Mouse (Mus musculus) hindbrain, embryonic 16.5 days (tissue): ENCODE data around the gene Slc6a18. TPM values are rescaled to one million over a fixed set of nuclear protein-coding genes. Genes with fewer than 3 reads are reported as not detected.

Experiments
- ATAC-seq: fragments of 200-750 bp; cut with Nextera tagmentation; 2 replicates; pipeline ENCODE4 v1.8.0; 2017; ENCODE audit warnings: moderate TSS enrichment, moderate library complexity
- H3K27ac ChIP-seq: fragments of 300-500 bp; sonication (generic); 2 replicates; pipeline ENCODE4 v1.5.1; 2014; ENCODE audit warnings: low read depth, mild to moderate bottlenecking, control low read depth, low read length, moderate library complexity
- H3K27me3 ChIP-seq: fragments of 300-500 bp; sonication (generic); replicated peaks from 2 replicates; pipeline ENCODE4 v1.6.1; 2014; ENCODE audit warnings: low read length; ENCODE audit not compliant: control insufficient read depth, insufficient read depth
- H3K36me3 ChIP-seq: fragments of 300-500 bp; sonication (generic); 2 replicates; pipeline ENCODE4 v1.6.1; 2014; ENCODE audit warnings: mild to moderate bottlenecking, low read length, moderate library complexity, mixed read lengths; ENCODE audit not compliant: control insufficient read depth, insufficient read depth
- H3K4me1 ChIP-seq: fragments of 300-500 bp; sonication (generic); 2 replicates; pipeline ENCODE4 v1.6.1; 2014; ENCODE audit warnings: low read depth, low read length; ENCODE audit not compliant: control insufficient read depth, insufficient read depth
- H3K4me2 ChIP-seq: fragments of 300-500 bp; sonication (generic); 2 replicates; pipeline ENCODE4 v1.6.1; 2014; ENCODE audit warnings: mild to moderate bottlenecking, low read length, control low read depth, moderate library complexity
- H3K4me3 ChIP-seq: fragments of 300-500 bp; sonication (generic); 2 replicates; pipeline ENCODE4 v1.5.1; 2014; ENCODE audit warnings: mild to moderate bottlenecking, low read length, control low read depth, moderate library complexity
- H3K9ac ChIP-seq: fragments of 300-500 bp; sonication (generic); 2 replicates; pipeline ENCODE4 v1.6.1; 2014; ENCODE audit warnings: low read depth, mild to moderate bottlenecking, control low read depth, low read length, moderate library complexity
- H3K9me3 ChIP-seq: fragments of 300-500 bp; sonication (generic); 2 replicates; pipeline ENCODE4 v1.6.1; 2014; ENCODE audit warnings: mild to moderate bottlenecking, low read length, moderate library complexity; ENCODE audit not compliant: control insufficient read depth
- WGBS: fragments of 180-500 bp; shearing (Covaris S2); extraction: QIAGEN DNeasy Blood & Tissue Kit; methylation state at CpG from one replicate; pipeline ENCODE4 v1.1.7; 2014; 5-methylcytosine and 5-hydroxymethylcytosine counted together
- polyA plus RNA-seq: library from polyadenylated mRNA; unstranded; fragments of >200 nt; fragmentation: Nextera tagmentation; extraction: Ambion mirVana; gene quantifications from 2 replicates; pipeline ENCODE4 v1.2.1, GENCODE M21; 2015

The Slc6a18 gene
- not detected in 2 replicates for polyA plus RNA-seq

DNA sequence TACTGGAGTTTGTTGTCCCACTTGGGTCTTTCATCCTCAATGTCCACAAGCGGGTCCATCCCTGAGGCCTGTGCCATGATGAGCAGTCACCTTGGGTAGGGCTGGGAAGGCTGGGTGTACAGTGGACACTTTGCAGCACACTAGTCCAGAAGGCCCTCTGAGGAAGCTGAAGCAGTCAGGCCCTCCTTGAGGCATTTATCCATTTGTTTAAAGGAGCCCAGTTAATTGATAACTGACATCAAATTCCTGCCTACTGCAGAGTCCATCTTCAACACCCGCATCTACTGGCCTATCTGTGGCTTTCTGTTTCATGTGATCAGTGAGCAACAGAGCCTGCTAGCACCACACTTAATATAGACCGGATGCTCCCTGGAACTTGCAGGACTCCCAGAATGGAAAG, at the start of gene Slc6a18:
Slc6a18 (minus strand) TSS at position 171 of the 400 bp plus-strand sequence.
- no peak within 1 kb of the TSS for H3K4me2 ChIP-seq
- WGBS: 88% methylated on average over 3 of the region's 3 CpGs
- H3K36me3 ChIP-seq: no peaks in the 10 kb centered on the region
- no peak within 1 kb of the TSS for H3K4me3 ChIP-seq
- no peaks in the 10 kb centered on the region for H3K27me3 ChIP-seq
- no peak for ATAC-seq
- no peaks in the 10 kb centered on the region for H3K9me3 ChIP-seq
- no peaks in the 10 kb centered on the region for H3K4me1 ChIP-seq
- H3K9ac ChIP-seq: no peak within 1 kb of the TSS
- H3K27ac ChIP-seq: no peak within 1 kb of the TSS

DNA sequence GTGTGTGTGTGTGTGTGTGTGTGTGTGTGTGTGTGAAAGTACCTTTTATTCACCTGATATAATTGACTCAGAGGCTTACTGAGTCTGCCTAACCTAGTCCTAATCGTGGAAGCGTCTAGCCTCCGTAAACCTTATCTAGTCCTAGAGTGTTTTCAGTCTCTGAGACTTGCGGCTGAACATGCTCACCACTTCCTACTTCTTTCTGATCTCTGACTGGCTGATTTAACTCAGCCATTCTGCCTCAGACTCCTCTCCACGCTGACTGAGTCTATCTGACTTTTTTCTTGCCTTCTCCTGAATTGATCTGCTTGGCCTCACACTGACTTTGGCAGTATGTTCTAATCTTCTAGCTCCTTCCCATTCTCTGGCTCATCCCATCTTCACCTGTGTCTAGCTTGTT, 47.5 kb upstream of the Slc6a18 start:
- no peak overlapping the region for H3K4me3 ChIP-seq
- H3K9ac ChIP-seq: no peak overlapping the region
- no peaks in the 10 kb centered on the region; the same call in 1 of the 2 replicates for H3K4me1 ChIP-seq
- no peak for ATAC-seq
- H3K36me3 ChIP-seq: no peaks in the 10 kb centered on the region
- H3K27ac ChIP-seq: no peak overlapping the region
- no peaks in the 10 kb centered on the region for H3K27me3 ChIP-seq
- no peak overlapping the region for H3K4me2 ChIP-seq
- no peaks in the 10 kb centered on the region for H3K9me3 ChIP-seq
- WGBS: 88% methylated on average over 5 of the region's 5 CpGs

DNA sequence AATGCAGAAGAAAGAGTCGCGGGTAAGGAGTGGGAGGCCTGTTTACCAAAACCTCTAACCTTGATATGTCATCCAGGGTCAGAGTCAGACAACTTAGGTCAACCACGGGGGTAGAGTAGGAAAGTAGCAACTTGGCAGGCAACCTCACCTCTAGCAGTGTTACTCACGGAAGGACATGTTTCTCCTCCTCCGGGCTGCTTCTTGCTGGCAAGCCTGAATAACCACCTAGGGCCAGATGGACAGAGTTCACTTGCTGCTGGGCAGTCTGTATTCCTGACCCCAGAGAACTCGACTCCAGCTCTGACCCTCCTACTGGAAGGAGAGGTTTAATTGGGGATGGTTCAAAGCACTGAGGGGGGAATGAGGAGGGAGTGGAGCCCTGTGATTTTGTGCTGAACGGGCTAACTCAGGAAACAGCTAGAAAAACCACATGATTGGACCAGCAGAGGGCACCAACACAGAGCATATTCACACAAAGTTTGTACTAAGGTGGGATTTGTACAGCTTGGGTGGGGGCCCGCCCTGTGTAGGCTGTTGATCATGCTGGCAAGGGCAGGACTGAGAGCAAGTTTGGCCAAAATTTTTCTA, 45.4 kb upstream of the Slc6a18 start:
- H3K4me2 ChIP-seq: no peak overlapping the region
- H3K4me3 ChIP-seq: no peak overlapping the region
- no peaks in the 10 kb centered on the region for H3K27me3 ChIP-seq
- H3K9ac ChIP-seq: no peak overlapping the region
- H3K36me3 ChIP-seq: no peaks in the 10 kb centered on the region
- peak; percentile 61; the same call in 1 of the 2 replicates for ATAC-seq
- WGBS: 30% methylated on average over 8 of the region's 8 CpGs
- no peak overlapping the region for H3K27ac ChIP-seq
- no peaks in the 10 kb centered on the region for H3K9me3 ChIP-seq
- no peaks in the 10 kb centered on the region; the same call in 1 of the 2 replicates for H3K4me1 ChIP-seq

DNA sequence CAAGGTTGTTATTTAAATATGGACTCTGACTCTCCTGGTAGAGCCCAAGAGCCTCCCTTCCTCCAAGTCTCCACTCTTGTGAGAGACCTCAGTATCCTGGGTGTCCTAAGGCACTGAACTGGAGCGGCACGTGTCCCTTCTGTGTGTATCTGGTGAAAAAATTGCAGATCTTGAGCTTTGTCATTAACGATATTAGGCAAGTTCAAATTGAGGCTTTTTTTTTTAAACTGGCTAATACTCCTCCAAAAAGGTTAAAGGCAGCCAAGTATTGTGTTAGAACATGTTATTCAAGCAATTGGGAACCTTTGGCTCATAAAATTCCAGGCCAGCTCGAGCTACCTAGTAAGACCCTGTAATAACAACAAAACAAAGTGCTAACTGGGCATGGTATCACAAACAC, 42.4 kb upstream of the Slc6a18 start:
- no peak overlapping the region for H3K9ac ChIP-seq
- ATAC-seq: no peak
- no peaks in the 10 kb centered on the region for H3K27me3 ChIP-seq
- H3K36me3 ChIP-seq: no peaks in the 10 kb centered on the region
- no peaks in the 10 kb centered on the region for H3K4me1 ChIP-seq
- no peaks in the 10 kb centered on the region for H3K9me3 ChIP-seq
- 89% methylated on average over 4 of the region's 4 CpGs for WGBS
- H3K4me2 ChIP-seq: no peak overlapping the region
- no peak overlapping the region for H3K4me3 ChIP-seq
- no peak overlapping the region for H3K27ac ChIP-seq

DNA sequence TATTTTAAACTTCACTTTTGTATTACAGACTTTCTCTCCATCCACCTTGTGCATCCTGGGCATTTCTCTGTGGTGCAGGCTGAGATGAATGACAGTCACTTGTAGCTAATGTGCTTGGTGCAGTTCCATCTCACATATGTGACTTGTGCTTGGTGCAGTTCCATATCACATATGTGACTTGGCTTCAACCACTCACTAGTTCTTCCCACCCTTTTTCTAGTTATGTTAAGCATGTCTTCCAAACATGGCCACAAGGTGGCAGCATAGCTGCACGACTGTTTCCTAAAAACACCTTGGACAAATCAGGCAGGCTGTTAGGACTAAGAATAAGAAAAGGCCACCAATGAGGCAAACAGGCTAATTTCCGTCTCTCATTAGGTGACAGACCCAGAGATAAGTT, 40.4 kb upstream of the Slc6a18 start:
- Histone ChIP-seq H3K27ac (no peak overlapping the region), H3K9ac (no peak overlapping the region), H3K36me3 (no peaks in the 10 kb centered on the region), H3K4me1 (no peaks in the 10 kb centered on the region), H3K9me3 (no peaks in the 10 kb centered on the region), H3K27me3 (no peaks in the 10 kb centered on the region), H3K4me2 (no peak overlapping the region), H3K4me3 (no peak overlapping the region)
- ATAC-seq: peak; percentile 81
- WGBS: 3% methylated on average over 2 of the region's 2 CpGs

DNA sequence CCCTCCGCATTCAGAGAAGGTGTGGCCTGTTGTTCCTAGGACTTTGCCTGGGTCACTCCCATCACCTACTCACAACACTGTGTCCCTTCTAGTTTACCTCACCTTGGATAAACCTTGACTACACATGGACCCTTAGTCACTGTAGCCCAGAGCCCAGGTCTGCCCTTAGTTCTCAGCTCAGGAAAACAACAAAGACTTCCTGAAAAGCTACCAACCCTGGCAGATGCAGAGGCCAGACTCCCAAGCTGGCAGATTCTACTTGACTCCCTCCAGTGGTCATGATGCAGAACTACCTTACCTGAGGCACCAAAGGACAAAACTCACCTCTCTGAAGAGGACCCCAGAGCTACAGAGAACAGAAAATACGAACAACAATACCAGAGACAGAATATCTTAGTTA, 36.2 kb upstream of the Slc6a18 start:
- Histone ChIP-seq H3K4me3 (no peak overlapping the region), H3K27me3 (no peaks in the 10 kb centered on the region), H3K9ac (no peak overlapping the region), H3K36me3 (no peaks in the 10 kb centered on the region), H3K27ac (no peak overlapping the region), H3K9me3 (no peaks in the 10 kb centered on the region), H3K4me1 (no peaks in the 10 kb centered on the region), H3K4me2 (no peak overlapping the region)
- 68% methylated on average over 2 of the region's 2 CpGs for WGBS
- ATAC-seq: no peak

DNA sequence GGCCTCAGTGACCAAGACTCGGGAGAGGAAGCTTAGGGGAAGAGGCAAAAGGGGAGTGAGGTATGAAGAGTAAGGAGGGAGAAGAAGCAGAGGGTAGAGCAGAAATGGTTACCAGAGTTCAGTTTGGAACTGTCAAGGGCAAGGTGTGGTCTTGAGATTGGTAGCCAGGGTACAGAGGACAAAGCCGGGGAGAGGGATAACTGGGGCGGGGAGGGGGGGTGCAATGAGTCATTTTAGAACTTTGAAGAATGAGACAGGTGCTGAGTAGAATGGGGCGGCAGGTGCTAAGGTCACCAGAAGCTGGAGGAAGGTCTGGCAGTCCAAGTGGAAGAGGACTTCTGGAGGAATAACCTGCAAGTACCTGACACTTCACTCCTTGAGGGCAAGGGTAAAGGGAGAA, 35.4 kb upstream of the Slc6a18 start:
- no peak for ATAC-seq
- 83% methylated on average over 4 of the region's 4 CpGs for WGBS
- Histone ChIP-seq H3K9ac (no peak overlapping the region), H3K4me3 (no peak overlapping the region), H3K27ac (no peak overlapping the region), H3K4me1 (no peaks in the 10 kb centered on the region), H3K27me3 (no peaks in the 10 kb centered on the region), H3K36me3 (no peaks in the 10 kb centered on the region), H3K4me2 (no peak overlapping the region), H3K9me3 (no peaks in the 10 kb centered on the region)

DNA sequence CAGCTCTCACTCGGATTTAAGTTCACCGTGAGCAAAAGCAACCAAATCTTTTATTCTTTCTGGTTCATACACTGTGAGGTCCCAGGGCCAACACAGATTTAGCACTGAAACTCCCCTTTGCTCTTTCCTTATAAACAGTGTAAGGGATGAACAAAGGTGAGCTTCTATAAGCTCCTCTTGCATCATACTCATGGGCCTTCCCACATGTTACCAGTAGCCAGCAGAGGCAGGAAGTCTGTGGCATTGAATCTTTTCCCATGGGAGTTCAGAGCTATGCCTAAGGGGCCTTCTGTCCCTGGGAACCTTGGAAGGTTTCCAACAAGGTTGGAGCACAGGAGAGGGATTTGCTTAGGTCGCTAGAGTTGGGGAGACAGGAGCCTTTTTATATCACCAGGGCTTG, 34.4 kb upstream of the Slc6a18 start:
- Histone ChIP-seq H3K4me2 (no peak overlapping the region), H3K27me3 (no peaks in the 10 kb centered on the region), H3K36me3 (no peaks in the 10 kb centered on the region), H3K4me1 (no peaks in the 10 kb centered on the region), H3K9ac (no peak overlapping the region), H3K27ac (no peak overlapping the region), H3K9me3 (no peaks in the 10 kb centered on the region), H3K4me3 (no peak overlapping the region)
- 80% methylated on average over 3 of the region's 3 CpGs for WGBS
- ATAC-seq: no peak

DNA sequence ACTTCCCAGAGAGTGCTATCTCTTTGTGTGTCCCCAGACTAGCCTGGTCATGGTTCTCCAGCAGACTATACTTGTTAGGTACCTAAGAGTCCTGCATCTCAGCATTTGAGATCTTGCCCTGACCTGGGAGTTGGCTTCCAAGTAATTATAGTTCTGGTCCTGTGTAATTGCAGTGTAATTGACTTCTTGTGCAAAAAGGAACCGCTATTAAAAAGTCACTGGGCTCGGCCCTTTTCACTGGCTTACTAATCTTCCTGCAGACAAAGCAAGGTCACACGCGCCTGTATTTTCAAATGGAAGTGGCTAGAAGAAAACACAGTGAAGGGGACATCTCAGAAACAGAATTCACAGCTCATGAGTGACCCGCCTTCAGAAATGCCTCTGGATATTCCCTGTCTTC, 34.0 kb upstream of the Slc6a18 start:
- Histone ChIP-seq H3K9me3 (no peaks in the 10 kb centered on the region), H3K9ac (no peak overlapping the region), H3K36me3 (no peaks in the 10 kb centered on the region), H3K4me2 (no peak overlapping the region), H3K4me3 (no peak overlapping the region), H3K4me1 (no peaks in the 10 kb centered on the region), H3K27ac (no peak overlapping the region), H3K27me3 (no peaks in the 10 kb centered on the region)
- ATAC-seq: no peak
- WGBS: 85% methylated on average over 5 of the region's 5 CpGs

DNA sequence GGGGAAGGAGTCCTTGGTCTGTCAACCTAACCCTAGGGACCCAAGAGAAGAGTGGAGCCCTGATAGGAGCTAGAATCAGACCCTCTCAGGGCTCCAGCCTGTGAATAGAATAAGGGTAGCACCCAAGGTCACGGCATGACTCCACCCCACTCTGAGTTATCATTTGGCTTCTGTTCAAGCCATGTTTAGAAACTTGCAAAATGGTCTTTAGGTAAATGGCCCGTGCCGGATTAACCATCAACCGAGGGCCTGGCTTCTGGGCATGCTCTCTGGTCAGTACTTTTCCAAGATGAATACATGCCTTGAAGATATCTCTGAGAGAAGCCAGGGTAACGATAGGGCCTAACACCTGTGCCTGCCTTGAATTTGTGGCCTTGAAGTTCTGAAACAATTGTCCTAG, 33.4 kb upstream of the Slc6a18 start:
- Histone ChIP-seq H3K36me3 (no peaks in the 10 kb centered on the region), H3K9me3 (no peaks in the 10 kb centered on the region), H3K4me3 (no peak overlapping the region), H3K4me1 (no peaks in the 10 kb centered on the region), H3K27me3 (no peaks in the 10 kb centered on the region), H3K4me2 (no peak overlapping the region), H3K9ac (no peak overlapping the region), H3K27ac (no peak overlapping the region)
- ATAC-seq: no peak
- 88% methylated on average over 5 of the region's 5 CpGs for WGBS
